Mouse (Mus musculus) thymus, postnatal 4 days (tissue): ENCODE results near the gene Gm20388.
A peak's percentile ranks its signal among the peaks of the same experiment; 100 is the strongest.

Source experiments
- DNase-seq: peaks from one replicate; pipeline ENCODE4 v3.0.0; 2021

Gene Gm20388

DNA sequence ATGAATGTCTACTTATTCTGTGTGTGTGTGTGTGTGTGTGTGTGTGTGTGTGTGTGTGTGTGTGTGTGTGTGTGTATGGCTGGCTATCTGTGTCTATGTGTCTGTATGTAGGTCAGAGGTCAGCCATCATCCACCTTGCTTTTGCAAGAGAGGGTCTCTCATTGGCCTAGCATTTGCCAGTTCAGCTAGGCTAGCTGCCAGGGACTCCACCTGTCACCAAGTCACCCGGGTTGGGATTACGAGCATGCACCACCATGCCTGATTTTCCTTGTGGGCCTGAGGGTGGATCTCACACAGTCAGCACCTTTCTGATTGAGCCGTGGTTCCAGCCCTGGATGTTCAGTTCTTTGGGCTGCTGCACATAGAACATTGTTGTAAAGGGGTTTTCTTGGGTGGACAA, 2325.9 kb downstream of the Gm20388 start:
- no peak for DNase-seq

DNA sequence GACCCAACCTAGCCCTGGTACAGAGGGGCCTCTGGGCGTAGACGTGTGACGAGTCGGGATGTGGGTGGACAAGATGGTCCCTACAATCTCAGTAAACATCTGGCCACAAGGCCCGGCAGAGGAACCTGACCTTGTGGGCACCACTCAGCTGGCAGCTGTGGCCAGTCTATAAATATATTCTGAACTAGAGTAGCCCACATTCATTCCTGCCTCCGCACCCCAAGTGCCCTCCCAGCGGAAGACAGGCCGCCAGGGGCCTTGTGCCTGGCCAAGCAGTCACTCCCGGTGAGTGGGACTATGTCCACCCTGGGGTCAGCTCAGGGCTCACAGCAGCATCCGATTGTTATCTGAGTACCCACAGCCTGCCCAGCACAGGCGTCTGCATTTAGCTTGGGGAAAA, 2327.6 kb downstream of the Gm20388 start:
- DNase-seq: no peak

DNA sequence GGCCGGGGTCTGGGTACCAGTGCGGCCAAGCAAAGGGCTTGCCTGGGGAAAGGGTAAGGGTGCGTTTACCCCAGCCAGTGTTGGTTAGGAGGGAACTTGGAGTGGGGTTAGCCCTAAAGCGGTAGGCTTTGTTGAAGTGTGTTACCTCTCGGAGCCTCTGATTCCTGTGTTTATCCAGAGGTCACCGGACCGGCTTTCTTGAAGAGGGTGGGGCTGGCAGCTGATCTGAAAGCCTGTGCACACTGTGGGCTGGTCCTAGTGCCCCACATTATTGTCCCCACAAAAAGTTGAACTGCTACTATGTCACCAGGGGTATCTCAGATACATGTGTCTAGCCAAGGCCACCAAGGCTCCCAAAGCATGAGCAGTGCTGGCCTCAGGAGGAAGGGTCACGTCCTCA, 2328.1 kb downstream of the Gm20388 start:
- no peak for DNase-seq

DNA sequence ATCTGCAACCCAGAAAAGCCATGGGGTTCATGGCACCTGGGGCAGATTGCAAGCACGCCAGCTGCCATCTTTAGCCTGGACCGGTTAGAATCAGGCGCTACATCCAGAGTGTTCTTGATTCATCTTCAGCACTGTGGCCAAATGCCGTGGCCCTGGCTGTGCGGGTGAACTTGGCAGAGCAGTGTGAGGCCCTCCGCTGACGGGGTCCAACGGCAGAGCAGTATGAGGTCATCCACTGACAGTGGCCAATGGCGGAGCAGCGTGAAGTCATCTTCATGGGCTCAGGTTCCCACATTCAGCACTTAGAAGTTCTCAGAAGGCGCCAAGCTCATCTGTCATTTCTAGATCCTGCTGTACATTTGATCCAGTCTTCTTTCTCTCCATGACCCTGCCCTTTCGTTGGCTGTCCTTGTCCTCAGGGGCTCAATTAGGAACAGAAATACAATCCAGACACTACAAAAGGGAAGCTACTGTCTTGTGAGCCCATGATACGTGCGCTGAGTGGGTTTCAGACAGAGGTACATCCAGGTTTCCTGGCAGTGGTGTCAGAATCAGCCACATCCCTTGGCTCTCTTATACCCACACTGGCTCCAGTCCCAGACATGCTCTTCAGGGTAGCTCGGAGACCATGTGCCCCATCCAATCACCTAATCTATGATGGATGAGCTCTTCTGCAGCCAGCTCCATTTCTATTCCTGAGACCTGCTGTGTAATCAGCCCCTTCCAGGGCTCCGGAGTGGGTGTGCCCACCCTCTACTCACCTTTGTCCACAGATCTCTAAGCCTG, 2329.8 kb downstream of the Gm20388 start:
- no peak for DNase-seq

DNA sequence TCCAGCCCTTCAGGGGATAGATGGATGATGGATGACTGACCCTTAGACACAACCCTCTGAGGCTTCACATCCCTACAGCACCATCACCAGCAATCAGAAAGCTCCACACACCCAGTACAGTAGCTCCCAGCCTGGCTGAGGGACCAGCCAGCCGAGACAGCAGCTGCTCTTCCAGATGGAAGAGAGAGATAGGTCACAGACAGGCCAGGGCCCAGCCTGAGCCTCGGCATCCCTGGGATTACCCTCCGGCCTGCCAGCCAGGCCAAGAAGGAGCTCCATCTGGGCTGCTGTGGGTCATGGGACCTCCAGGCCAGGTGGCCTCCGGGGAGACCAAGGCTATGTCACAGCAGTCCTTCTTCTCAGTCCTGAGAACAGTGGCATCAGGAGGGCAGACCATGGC, 2332.7 kb downstream of the Gm20388 start:
- DNase-seq: no peak

DNA sequence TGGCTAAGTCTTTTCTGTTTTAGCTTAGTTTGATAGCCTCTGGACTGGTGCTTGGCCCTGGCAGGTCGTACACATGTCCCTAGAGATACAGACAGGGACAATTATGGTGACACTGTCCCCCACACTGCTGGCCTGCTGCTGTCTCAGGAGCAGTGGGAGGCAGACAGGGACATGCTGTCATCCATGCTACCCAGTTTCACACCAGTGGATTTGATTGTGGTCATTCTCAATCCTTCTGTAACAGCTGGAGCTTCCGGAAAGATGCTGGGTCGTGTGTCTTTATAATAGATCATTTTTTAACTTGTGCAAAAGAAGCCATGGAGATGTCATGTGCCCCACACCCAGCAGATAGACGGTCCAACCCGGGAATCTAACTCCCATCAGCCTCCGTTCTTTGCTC, 2334.5 kb downstream of the Gm20388 start:
- no peak for DNase-seq

DNA sequence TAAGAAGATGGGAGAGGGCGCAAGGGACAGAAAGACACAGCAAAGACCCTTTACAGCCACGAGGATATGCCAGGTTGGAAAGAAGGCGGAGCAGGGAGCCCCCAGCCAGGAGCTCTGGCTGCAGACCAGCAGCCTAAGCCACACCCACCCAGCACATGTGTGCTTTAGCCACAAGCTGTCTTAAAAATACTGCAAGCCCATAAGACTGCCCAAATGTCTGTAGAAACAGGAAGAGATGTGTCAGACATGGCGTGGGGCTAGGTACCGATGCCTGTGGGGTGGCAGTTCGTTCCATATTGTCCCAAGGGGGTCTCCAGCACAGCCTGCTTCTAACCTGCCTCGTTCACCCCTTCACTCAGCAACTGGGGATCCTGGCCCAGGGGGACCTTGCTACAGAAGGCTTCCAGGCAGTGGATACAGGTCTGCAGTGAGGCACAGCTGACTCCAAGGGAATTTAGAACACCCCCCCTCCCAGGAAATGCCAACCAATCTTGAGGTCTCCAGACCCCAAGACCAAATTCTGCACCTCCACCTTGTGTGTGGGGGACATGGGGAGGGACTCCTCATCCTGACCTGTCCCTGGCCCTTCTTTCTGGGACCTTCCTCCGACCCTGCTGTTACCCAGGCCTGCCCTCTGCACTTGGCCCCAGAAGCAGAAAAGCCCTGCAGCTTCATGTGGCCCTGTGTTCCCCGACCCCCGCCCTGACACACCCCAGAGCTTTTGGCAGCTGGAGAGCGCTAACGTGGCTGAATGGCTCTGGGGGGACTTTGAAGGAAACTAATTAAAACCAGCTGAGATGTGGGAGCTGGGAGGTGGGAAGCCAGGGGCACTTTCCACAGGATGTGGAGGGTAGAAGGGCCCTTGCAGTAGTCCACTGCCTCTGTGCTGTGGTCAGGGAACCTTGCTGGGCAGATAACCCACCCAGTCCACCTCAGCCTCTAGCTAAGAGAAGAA, 2335.9 kb downstream of the Gm20388 start:
- DNase-seq: no peak

DNA sequence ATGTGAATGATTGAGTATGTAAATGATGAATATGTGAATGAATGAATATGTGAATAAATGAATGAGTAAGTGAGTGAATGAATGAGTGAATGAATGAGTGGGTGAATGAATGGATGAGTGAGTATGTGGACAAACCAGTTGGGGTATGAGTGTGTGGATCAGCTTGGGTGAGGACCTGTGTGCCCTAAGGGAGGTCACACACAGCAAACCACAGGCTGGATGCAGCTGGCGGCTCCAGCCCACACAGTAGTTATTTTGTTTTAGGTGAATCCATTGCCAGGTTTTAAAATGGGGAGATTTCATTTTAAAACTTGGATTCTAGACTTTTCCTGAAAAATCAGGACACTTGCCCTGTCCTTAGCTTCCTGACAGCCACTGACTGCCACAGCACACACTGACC, 2341.1 kb downstream of the Gm20388 start:
- no peak for DNase-seq

DNA sequence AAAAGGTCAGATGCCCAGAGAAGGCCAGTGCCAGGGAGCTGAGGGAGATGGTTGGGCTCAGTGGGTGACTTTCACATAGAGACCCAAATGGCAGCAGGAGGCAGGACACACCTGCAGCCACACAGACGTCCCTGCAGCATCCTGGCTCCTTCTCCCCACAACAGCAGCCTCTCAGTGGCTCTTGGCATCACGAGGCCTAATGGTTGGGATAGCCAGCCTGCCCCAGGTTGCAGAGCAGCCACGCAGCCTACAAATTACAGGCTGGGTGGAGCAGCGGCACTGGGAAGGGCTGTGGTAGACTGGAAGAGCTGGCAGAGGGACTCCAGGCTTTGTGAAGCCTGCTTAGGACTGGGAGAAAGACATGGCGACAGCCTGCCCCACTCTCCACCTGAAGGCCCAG, 2341.7 kb downstream of the Gm20388 start:
- no peak for DNase-seq

DNA sequence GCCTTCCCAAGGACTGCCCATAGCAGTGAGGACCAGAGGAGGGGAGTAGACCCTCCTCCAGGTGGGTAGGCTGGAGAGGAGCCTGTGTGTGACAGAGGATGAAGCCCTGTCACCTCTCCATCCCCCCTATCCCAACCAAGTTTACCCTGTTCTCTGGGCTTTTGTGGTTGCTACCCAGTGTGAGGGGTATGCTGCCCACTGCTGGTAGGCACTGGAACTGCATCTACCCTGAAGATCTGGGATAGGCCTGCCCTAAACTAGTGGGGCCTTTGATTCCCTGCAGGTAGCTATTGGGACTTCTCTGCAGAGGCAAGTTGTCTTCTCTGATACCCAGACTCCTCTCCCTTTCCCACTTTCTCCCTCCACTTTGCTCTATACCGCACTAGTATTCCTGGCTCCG, 2348.7 kb downstream of the Gm20388 start:
- peak; percentile 85 for DNase-seq

DNA sequence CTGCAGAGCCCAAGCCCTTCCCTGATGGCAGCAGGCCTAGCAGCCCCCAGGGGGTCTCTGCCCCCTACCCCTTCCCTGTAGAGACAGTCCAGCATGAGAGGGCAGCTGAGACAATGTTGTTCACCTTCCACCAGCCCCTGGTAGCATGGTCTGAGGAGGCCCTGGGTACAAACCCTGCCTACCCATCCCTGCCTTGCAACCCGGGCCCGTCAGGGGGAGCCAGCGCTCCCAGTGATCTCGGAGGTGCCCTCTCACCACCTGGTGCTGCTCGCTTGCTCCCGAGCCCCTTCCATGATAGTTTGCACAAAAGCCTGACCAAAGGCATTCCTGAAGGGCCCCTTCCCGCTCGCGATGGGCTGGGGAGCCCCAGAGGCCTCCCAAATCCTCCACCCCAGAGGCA, 2350.1 kb downstream of the Gm20388 start:
- no peak for DNase-seq

DNA sequence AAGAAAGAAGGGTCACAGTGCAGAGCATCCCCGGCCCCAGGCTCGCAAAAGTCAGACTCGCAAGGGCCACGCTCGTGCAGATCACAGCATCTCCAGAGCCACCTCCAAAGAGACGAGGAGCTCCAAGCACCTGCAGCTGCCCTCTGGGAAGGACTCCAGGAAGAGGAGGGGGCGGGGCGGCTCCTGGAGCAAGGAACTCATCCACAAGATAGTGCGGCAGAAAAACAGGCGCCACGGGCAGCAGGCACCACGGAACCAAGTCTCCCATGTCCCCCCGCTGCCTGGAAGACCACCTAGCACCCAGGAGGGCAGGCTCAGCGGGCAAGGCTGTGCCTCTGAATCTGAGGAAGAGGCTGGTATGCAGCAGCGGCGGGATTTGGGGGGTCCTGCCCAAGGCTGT, 2352.2 kb downstream of the Gm20388 start:
- DNase-seq: no peak

DNA sequence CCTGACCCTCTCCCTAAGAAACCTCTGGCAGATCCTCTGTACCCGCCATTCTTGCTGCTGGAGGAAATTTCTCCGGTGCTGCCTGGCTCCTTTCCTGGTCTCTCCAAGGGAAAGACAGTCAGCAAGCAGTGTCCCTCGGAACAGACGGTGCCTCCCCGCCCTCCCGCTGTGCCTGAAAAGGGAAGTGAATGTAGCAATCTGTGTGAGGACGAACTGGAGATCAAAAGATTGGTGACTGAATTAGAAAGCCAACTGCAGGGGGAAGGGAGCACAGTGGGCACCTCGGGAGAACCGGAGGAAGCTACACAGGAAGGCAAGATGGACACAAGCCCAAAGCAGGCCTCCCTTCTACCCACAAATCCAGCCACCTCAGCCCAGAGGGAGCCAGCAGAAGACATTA, 2353.6 kb downstream of the Gm20388 start:
- no peak for DNase-seq

DNA sequence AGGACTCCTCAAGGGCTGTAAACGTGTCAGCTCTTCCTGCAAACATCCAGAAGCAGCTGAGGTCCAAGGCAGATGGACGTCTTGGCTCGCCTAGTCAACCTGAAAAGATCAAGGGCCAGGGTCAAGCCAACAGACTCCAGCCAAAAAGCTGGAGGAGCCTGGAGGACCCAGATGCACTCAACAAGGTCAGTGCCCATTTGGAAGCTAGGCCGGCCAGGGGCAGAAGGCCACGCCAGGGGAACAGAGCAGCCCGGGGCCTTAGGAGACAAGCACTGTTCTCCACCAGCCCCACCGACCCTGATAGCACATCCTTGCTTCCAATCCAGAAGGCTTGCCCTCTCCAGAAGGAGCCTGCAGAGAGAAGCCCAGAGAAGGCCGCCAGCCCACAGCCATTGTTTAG, 2354.9 kb downstream of the Gm20388 start:
- DNase-seq: no peak

DNA sequence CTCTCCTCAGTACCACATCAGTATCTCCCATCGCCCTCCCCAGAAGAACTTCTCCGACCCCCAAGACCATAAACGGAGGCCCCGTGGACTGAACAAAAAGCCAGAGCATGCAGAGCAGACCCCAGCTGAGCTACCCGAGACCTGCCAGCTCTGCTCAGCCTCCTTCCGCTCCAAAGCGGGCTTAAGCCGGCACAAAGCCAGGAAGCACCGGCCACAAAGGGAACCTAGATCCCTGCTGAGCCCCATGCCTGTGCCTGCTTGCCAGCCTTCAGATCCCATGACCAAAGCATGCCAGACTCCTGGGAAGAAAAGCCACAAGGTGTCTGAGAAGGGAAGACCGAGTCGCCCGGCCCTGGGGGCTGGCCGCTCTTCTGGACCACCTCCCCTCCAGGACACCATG, 2356.2 kb downstream of the Gm20388 start:
- no peak for DNase-seq

DNA sequence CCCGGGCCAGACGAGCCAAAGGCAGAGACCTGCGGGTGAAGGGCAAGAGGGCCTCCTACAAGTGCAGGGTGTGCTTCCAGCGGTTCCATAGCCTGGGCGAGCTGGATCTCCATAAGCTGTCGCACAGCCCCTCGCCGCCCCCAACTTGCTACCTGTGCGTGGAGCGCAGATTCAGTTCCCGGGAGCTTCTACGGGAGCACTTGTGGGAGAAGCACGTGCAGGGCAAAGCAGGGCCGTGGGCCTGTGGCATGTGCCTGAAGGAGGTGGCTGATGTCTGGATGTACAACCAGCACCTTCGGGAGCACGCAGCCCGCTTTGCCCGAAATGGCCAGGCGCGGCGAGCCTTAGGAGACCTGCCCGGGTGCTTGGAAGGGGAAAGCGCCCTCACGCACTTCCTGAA, 2358.2 kb downstream of the Gm20388 start:
- no peak for DNase-seq

DNA sequence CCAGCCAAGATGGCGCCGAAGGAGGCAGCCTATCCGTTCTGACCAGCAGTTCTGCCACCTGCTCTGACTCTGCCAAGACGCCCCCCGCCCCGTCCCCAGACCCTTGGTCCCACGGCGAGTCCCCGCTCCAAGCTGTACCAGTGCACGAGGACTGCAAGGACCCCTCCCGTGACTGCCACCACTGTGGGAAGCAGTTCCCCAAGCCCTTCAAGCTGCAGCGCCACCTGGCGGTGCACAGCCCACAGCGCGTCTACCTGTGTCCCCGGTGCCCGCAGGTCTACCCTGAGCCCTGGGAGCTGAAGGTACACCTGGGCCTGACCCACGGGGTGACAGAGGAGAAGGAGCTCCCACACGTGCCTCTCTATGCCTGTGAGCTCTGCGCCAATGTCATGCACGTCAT, 2358.8 kb downstream of the Gm20388 start:
- peak; percentile 94 for DNase-seq

DNA sequence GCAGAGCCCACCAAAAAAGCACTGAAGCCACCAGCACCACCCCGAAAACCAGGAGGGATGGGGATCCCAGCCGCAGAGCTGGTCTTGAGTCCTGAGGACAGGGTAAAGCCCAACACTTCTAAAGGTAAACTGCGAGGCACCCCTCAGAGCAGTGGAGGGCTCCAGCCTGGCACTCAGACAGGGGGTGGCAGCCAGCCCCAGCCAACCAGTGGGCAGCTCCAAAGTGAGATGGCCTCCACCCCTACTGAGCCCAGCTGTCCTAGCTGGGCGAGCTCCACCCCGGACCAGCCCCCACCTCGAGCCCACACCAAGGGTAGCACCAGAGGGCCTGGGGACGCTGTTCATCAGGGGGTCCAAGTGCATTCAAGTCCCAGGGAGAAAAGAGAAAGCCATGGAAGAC, 2359.9 kb downstream of the Gm20388 start:
- DNase-seq: no peak

DNA sequence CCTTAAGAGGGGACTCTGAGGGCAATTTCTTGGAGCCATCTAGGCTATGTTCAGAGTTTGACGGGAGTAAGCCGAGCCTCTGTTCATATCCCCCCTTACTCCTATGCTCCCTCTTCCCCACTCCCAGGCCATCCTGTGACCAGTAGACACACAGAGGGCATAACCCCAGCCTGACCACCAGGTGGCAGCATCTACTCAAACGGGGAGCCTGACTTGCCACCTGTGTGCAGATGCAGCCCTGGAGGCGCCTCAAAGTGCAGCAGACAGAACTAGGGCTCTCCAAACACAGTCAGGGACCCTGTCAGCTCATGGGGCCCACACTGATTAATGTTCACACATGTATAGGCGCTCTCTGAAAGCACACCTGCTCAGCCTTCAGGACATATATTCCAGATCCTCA, 2362.5 kb downstream of the Gm20388 start:
- DNase-seq: peak; percentile 95

DNA sequence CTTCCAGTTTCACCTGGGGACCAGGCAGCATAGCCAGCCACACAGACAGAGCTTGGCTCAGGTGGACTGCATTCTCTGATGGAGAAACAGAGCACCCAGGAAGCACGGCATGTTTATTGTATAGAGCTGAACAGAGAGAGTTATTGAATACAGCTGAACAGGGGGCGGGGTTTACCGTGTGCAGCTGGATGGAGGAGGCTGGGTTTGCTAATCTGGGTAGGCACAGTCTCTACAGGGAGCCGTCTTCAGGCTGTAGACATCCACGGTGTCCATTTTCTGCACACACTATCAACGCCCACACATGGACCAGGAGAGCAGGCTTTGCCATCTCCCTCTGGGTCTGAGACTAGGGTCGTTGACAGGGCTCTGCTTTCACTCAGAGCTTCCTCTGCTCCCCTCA, 2363.2 kb downstream of the Gm20388 start:
- DNase-seq: peak; percentile 57

DNA sequence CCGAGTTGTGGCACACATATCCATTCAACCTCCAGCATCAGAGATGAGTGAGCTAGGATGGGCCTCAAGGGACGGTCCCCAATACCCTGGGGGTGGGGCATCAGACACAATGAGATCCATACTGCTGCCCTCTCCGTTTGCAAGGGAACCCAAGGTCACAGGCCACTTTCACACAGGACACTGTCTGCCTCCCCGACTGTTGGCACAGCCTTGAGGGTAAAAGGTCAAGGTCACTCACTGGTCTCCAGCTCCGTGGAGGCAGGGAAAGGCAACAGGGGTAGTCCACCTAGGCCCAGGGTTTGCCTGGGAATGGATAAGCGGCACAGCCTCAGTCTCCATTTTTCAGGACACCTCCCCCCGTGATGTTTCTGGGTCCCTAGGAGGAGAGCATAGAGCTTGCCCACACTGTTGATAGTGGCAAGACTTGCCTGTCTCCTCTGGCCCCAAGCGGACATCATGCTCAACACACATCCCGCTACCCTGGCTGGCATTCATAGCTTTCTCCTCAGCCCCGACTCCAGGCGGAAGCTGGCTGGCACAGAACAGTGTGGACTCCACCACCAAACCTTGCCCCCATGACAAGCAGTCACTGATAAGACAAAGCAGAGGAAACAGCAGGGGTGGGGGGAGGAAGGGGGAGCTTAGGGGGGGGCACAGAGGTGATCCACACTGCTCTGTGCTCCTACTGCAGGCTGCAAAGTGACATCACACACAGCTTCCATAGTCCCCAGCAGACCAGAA, 2364.2 kb downstream of the Gm20388 start:
- no peak for DNase-seq

DNA sequence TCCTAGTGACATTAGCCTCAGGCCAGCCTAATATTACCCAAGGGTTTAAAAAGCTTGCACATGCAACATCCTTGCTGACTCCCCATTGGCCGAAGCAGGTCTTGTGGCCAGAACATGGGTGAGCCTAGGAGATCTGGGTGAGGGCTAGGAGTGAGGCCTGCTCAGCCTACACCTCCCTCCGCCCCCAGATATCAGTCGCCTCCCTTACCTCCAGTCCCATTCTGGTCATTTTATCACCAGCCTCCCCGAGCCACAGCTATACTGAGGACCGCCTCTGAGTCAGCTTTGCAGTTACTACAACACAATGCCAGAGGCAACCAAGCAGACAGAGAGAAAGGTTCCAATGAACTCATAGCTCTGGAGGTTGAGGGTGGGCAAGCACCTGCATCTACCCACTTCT, 2365.7 kb downstream of the Gm20388 start:
- DNase-seq: no peak

DNA sequence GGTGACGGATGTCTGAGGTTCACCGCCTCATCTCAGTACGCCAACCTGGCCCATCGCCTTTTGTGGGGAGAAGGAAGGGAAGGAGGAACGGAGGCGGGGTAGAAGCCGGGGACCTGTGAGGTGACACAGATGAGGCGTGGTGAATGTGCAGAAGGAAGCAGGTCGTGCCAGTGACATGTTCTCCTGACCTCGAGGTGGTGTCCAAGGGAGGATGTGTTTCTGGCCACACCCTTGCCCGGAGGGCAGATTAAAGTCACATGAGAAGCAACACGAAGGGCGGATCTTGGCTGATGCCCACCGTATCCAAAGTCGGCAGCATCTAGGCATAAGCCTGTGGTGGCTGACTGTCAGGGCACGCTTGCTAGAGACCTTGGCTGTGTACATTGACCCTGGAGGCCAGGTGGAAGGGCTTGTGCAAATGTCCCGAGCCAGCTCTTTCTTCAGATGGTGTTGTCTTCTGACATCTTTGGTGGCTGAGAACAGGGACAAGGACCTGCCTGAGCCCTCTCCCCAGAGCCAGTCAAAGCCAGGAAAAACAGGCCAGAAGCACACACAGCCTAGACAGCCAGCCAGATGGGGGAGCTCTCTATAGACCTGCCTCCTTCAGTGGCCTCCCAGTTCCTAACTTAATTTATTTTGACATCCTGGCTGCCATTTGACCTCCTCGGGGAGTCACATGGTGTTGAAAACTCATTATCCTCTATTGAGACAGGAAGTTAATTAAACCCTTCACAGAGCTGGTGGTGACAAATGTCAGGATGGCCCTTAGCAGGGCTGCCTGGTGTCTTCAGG, 2366.8 kb downstream of the Gm20388 start:
- DNase-seq: no peak
